Mouse (Mus musculus) MEL (cell line): ENCODE data around the gene Dgat2.

Experiments used
- CTCF ChIP-seq, 3 experiments: IDR thresholded peaks in 2 of 3; conservative IDR thresholded peaks in 1 of 3; 2 replicates each; pipeline ENCODE4 v1.5.1; 2011 to 2012; ENCODE audit warnings: low read length in 3 of 3, low read depth in 2 of 3, mild to moderate bottlenecking in 2 of 3, improper control_type of control experiment in 1 of 3, inconsistent platforms in 1 of 3, mixed read lengths in 1 of 3, moderate library complexity in 1 of 3; ENCODE audit not compliant: control insufficient read depth in 1 of 3, insufficient read depth in 1 of 3, poor library complexity in 1 of 3, severe bottlenecking in 1 of 3
- MAX ChIP-seq: IDR thresholded peaks from 2 replicates; pipeline ENCODE4 v1.6.1; 2011; ENCODE audit warnings: low read length, improper control_type of control experiment
- RCOR1 ChIP-seq: IDR thresholded peaks from 2 replicates; pipeline ENCODE4 v1.6.1; 2012; ENCODE audit warnings: low read depth, mild to moderate bottlenecking, inconsistent platforms, low read length, improper control_type of control experiment
- UBTF ChIP-seq: IDR thresholded peaks from 2 replicates; pipeline ENCODE4 v1.6.1; 2012; ENCODE audit warnings: low read depth, mild to moderate bottlenecking, inconsistent platforms, low read length, improper control_type of control experiment, moderate library complexity, borderline replicate concordance; ENCODE audit not compliant: insufficient read depth
- ZC3H11A ChIP-seq: IDR thresholded peaks from 2 replicates; pipeline ENCODE4 v1.6.1; 2012; ENCODE audit warnings: low read depth, mild to moderate bottlenecking, inconsistent platforms, low read length, improper control_type of control experiment

GRCm38 (mm10) chr7:99225421-99225820 lies 42.9 kb upstream of the Dgat2 start:
- no peak for TF ChIP-seq MAX
- TF ChIP-seq UBTF, result no peak
- no peak for TF ChIP-seq CTCF (IDR thresholded peaks at IDR 0.05 in 2 of 3, conservative IDR thresholded peaks at IDR 0.05 in 1 of 3; ENCODE audit: control insufficient read depth in 1 of 3, insufficient read depth in 1 of 3, low read depth in 2 of 3, low read length in 3 of 3, poor library complexity in 1 of 3, severe bottlenecking in 1 of 3)
- TF ChIP-seq RCOR1, result no peak
- TF ChIP-seq ZC3H11A, result no peak
